Mouse (Mus musculus): ENCODE data around the gene Mylk. TPM values are rescaled to one million over a fixed set of nuclear protein-coding genes. Genes with fewer than 3 reads are reported as not detected.

The Mylk gene
- polyA plus RNA-seq, 1 experiment: 12.4 TPM

GRCm38 (mm10) chr16:34967120-34967800 is 222.2 kb downstream of the Mylk start:
- DNase-seq (ENCODE audit: extremely low spot score in 1 of 2, low spot score in 1 of 2): peak; percentile 53 to 87

- no peak for DNase-seq (ENCODE audit: extremely low spot score in 1 of 2, low spot score in 1 of 2)
Observed at GRCm38 (mm10) chr16:34968181-34968580, 223.2 kb downstream of the Mylk start.

- DNase-seq (ENCODE audit: extremely low spot score in 1 of 2, low spot score in 1 of 2): no peak
Observed at GRCm38 (mm10) chr16:34972471-34972870, 227.5 kb downstream of the Mylk start.

GRCm38 (mm10) chr16:34975544-34975943 is 230.5 kb downstream of the Mylk start:
- DNase-seq (ENCODE audit: extremely low spot score in 1 of 2, low spot score in 1 of 2): no peak

GRCm38 (mm10) chr16:34976630-34977029 is 231.6 kb downstream of the Mylk start:
- DNase-seq (ENCODE audit: extremely low spot score in 1 of 2, low spot score in 1 of 2): no peak

GRCm38 (mm10) chr16:34978018-34978417 is 233.0 kb downstream of the Mylk start:
- DNase-seq (ENCODE audit: extremely low spot score in 1 of 2, low spot score in 1 of 2): no peak

GRCm38 (mm10) chr16:34981009-34981408 is 236.0 kb downstream of the Mylk start:
- DNase-seq (ENCODE audit: extremely low spot score in 1 of 2, low spot score in 1 of 2): no peak

GRCm38 (mm10) chr16:34984203-34985030 is 239.4 kb downstream of the Mylk start:
- no peak for DNase-seq (ENCODE audit: extremely low spot score in 1 of 2, low spot score in 1 of 2)

GRCm38 (mm10) chr16:34985031-34985346 is 240.0 kb downstream of the Mylk start:
- DNase-seq (ENCODE audit: extremely low spot score in 1 of 2, low spot score in 1 of 2): no peak

- DNase-seq (ENCODE audit: extremely low spot score in 1 of 2, low spot score in 1 of 2): no peak
Observed at GRCm38 (mm10) chr16:34986211-34986825, 241.3 kb downstream of the Mylk start.

- no peak for DNase-seq (ENCODE audit: extremely low spot score in 1 of 2, low spot score in 1 of 2)
Observed at GRCm38 (mm10) chr16:34991365-34991764, 246.4 kb downstream of the Mylk start.

GRCm38 (mm10) chr16:34992854-34993253 is 247.8 kb downstream of the Mylk start:
- DNase-seq (ENCODE audit: extremely low spot score in 1 of 2, low spot score in 1 of 2): peak in 1 of 2 experiments; percentile 25

- DNase-seq (ENCODE audit: extremely low spot score in 1 of 2, low spot score in 1 of 2): no peak
Observed at GRCm38 (mm10) chr16:34993694-34994330, 248.8 kb downstream of the Mylk start.

GRCm38 (mm10) chr16:34994641-34995141 is 249.7 kb downstream of the Mylk start:
- DNase-seq (ENCODE audit: extremely low spot score in 1 of 2, low spot score in 1 of 2): no peak

- peak; percentile 81 to 90 for DNase-seq (ENCODE audit: extremely low spot score in 1 of 2, low spot score in 1 of 2)
Observed at GRCm38 (mm10) chr16:34996133-34996532, 251.1 kb downstream of the Mylk start.

- DNase-seq (ENCODE audit: extremely low spot score in 1 of 2, low spot score in 1 of 2): no peak
Observed at GRCm38 (mm10) chr16:34997052-34997451, 252.0 kb downstream of the Mylk start.

- DNase-seq (ENCODE audit: extremely low spot score in 1 of 2, low spot score in 1 of 2): no peak
Observed at GRCm38 (mm10) chr16:34997576-34997975, 252.6 kb downstream of the Mylk start.

GRCm38 (mm10) chr16:34999016-34999415 is 254.0 kb downstream of the Mylk start:
- DNase-seq (ENCODE audit: extremely low spot score in 1 of 2, low spot score in 1 of 2): peak in 1 of 2 experiments; percentile 26

- no peak for DNase-seq (ENCODE audit: extremely low spot score in 1 of 2, low spot score in 1 of 2)
Observed at GRCm38 (mm10) chr16:34999986-35000385, 255.0 kb downstream of the Mylk start.

- DNase-seq (ENCODE audit: extremely low spot score in 1 of 2, low spot score in 1 of 2): peak in 1 of 2 experiments; percentile 68
Observed at GRCm38 (mm10) chr16:35000923-35001560, 256.0 kb downstream of the Mylk start.
